Mouse (Mus musculus) embryonic fibroblast, embryonic 13.5 days (primary cell): ENCODE data around the gene Crispld2.

Experiments
- CTCF ChIP-seq: IDR thresholded peaks from 2 replicates; pipeline ENCODE4 v1.5.1; 2011; ENCODE audit warnings: mild to moderate bottlenecking, control low read depth, low read length, moderate library complexity, borderline replicate concordance; ENCODE audit not compliant: insufficient read depth
- POLR2A ChIP-seq: IDR thresholded peaks from 2 replicates; pipeline ENCODE4 v1.6.1; 2011; ENCODE audit warnings: low read depth, mild to moderate bottlenecking, control low read depth, low read length, moderate library complexity

DNA sequence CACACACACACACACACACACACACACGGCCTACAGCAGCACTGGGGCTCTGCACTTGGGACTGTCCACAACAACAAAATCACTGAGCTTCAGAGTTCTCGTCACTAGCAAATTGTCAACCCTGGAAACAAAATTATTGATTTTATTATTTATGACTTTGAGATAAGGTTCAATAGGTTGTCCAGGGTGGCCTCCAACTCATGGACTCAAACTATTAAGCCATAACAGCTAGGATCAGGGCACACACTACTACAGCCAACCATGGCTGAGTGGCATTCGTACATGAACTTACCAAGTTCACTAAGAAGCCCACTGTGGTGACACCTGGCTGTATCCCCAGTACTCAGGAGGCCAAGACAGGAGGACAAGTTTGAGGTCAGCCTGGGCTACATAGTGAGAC is 100.9 kb downstream of the Crispld2 start:
- TF ChIP-seq POLR2A (no peak), CTCF (no peak)
